Mouse (Mus musculus) spleen, adult 18-20 months (tissue): ENCODE results near the gene Plpp6.
A peak's percentile ranks its signal among the peaks of the same experiment; 100 is the strongest.

Experiments
- DNase-seq, 2 experiments: peaks; one replicate each; pipeline ENCODE4 v3.0.0; 2022; ENCODE audit warnings: mixed read lengths in 2 of 2

The Plpp6 gene

DNA sequence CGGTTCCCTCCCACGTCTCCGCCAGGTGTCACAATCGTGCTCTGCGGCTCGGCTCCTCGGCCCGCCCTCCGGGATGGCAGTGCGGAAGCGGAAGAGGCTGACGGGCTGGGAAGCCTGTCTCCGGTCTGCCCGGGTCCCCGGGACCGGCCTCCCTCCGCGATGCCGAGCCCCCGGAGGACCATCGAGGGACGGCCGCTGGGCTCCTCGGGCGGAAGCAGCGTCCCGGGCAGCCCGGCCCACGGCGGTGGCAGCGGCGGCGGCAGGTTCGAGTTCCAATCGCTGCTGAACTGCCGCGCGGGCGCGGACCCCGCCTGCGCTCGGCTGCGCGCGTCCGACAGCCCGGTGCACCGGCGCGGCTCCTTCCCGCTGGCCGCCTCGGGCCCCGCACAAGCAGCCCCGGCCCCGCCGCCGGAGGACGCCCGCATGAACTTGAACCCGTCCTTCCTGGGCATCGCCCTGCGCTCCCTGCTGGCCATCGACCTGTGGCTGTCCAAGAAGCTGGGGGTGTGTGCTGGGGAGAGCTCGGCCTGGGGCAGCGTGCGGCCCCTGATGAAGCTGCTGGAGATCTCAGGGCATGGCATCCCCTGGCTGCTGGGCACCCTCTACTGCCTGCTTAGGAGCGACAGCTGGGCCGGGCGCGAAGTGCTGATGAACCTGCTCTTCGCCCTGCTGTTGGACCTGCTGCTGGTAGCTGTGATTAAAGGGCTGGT is at the start of gene Plpp6:
Gene Plpp6, plus strand, starts transcription at position 112 of the 710 bp plus-strand sequence.
- DNase-seq = peak; percentile 73 to 76

GRCm38 (mm10) chr19:28914598-28914997 is 49.2 kb upstream of the Plpp6 start:
- DNase-seq = no peak

DNA sequence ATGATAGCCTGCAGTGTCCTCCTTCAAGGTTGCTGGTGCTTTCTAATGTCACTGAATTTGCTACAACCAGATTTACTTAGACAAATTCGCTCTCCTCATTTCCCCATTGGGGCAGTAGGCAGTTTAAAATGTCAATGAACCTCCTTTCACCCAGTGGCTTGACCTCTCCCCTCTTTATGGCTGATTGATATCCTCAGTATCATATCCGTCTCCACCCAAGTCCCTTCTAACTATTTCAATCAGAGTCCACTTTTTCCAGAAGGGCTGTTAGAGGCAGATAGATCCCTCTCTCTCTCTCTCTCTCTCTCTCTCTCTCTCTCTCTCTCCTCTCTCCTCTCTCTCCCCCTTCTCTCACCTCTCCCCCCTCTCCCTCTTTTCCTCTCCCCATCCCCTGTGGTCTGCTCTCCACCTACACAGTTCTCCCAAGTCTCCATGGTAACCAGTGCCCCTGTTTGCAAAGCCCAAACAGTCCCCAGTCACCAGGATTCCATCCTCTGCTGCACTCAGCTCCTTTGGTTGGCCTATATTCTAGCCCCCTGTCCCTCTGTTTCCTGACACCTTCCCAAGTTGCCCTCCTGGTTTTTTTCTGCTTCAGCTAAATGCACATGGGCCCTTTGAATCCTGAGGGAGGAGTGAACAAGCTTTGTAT is 48.0 kb upstream of the Plpp6 start:
- DNase-seq = no peak

- DNase-seq = no peak
Observed at GRCm38 (mm10) chr19:28916492-28916891, 47.3 kb upstream of the Plpp6 start.

GRCm38 (mm10) chr19:28917839-28918238 is 45.9 kb upstream of the Plpp6 start:
- no peak for DNase-seq

DNA sequence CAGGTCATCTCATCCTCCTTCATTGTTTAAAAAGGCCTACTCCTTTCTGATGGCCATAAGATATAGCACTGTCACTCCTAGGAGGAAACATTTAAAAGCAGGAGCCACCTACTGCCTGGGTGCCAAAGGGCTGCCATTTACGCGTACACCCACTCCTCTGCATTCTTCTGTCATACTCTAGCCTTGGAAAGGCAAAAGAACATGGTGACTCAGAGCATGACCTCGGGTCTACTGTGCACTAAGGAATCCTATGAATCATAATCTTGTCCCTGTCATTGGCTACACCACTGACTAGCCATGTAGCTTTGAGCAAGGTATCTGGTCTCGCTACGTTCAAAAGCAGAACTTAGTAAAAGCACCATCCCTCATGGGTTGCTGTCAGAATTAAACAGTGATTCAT is 37.4 kb upstream of the Plpp6 start:
- no peak for DNase-seq

DNA sequence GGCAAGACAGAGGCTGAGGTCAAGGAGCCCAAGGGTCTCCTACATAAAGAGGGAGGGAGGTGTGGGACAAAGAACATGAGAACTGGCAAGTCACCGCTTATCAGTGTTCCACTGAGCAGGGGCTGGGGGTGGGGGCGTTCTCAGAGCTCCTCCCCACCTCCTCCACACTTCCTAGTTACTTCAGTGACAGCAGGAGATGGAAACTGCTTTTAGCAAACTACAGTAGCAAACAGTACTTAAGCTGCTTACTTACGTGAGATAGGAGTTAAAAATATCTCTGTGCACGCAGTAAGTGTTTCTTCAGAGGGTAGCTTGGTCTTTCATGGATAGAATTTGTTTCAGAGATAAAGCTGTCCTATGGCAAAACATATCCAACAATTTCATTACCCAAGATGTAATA is 36.4 kb upstream of the Plpp6 start:
- DNase-seq = no peak

DNA sequence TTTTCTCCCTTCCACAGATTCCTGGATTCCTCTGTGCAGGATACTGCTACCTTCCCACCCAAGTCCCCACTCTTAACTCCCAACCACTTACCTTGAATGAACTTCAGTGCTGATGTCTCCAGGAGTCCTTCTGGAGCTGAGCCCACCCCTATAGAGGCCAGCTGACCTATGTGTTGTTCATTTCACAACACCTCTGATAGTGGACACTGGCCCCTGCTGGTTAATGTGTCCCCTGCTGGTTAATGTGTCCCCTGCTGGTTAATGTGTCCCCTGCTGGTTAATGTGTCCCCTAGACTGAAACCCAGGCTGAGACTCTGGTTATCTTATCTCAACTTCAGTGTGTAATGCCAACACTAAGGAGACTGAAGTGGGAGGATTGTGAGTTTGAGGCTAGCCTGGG is 34.7 kb upstream of the Plpp6 start:
- DNase-seq = no peak

DNA sequence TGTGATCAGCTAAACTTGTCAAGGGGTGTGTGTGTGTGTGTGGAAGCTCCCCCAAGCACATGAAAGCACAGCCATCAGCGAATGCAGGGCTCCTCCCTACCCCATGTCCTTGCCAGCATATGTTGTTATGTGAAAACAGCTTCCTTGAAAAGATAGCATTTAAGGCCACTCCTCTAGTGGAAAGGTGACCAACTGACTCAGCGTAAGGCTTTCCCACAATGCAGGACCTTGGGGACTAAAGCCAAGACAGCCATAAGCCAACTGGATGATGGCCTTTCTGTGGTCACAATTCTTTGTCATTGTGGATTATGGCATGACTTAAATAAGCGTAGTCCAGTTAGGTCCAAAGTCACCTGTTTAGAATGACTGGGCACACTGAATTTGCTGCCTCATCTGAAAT is 28.9 kb upstream of the Plpp6 start:
- no peak for DNase-seq

GRCm38 (mm10) chr19:28940135-28940874 is 23.4 kb upstream of the Plpp6 start:
- DNase-seq = no peak

GRCm38 (mm10) chr19:28941271-28941670 is 22.5 kb upstream of the Plpp6 start:
- no peak for DNase-seq

DNA sequence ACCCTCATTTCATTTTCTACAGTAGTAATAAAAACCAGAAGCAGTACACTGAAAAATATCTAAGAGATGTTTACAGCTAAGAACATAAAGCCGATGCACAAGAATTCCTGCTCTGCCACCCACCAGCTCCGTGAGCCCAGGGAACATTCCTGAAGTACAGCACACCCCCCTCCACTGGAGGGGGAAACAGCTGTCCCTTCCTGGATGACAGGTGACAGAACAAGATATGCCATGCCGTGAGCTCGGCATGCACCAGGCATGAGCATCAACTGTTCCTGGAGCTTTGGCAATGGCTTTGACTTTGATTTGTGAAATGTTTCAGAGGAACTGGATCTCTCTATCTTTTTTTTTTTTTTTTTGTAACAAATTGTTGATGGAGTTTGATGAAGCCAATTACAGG is 17.0 kb upstream of the Plpp6 start:
- DNase-seq = no peak

GRCm38 (mm10) chr19:28947311-28947710 is 16.4 kb upstream of the Plpp6 start:
- no peak for DNase-seq

- no peak for DNase-seq
Observed at GRCm38 (mm10) chr19:28951251-28951650, 12.5 kb upstream of the Plpp6 start.

- no peak for DNase-seq
Observed at GRCm38 (mm10) chr19:28963113-28963512, 640 bp upstream of the Plpp6 start.

- no peak for DNase-seq
Observed at GRCm38 (mm10) chr19:28963513-28963841, 276 bp upstream of the Plpp6 start.

- no peak for DNase-seq
Observed at GRCm38 (mm10) chr19:28964552-28964903, 775 bp downstream of the Plpp6 start.

DNA sequence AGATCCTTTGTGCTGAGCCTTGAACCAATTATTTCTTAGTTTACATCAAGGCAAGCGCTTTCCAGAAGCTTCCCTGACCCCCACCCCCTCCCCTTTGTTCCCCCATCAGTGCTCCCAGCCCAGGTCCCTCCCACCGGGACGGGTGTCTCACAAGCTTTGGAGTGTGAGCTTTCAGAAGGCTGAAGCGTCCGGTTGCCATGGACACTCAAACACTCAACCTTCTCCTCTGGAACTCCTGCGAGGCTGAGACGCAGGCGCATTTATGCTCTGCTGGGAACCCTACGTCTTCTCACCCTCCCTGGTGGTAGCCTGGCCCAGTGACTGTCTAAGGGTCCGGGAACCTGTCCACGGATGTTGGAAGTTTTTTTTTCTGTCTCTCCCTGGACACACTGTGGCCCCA is 3.9 kb downstream of the Plpp6 start, which contains the start of gene 4430402I18Rik:
Gene 4430402I18Rik, minus strand, starts transcription at position 149 of the 400 bp plus-strand sequence.
- no peak for DNase-seq

GRCm38 (mm10) chr19:28968178-28968577 is 4.4 kb downstream of the Plpp6 start:
- no peak for DNase-seq

GRCm38 (mm10) chr19:28969231-28969630 is 5.5 kb downstream of the Plpp6 start:
- DNase-seq = no peak

DNA sequence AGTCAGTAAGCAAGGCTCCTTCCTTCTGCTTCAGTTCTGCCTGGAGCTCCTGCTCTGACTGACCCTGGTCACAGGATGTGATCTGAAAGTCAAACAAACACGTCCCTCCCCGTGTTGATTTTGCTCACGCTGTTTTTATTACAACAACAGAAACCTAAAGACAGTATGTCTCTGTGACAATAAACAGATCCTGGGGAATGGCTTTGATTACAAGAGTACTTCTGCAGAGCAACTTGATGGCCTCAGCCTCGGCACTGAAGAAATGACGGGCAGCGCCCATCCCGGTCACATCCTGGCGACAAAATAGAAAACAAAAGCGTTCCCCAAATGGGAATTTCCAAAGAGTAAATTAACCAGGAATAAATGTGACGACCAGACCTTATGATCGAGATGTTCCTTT is 6.5 kb downstream of the Plpp6 start:
- DNase-seq = no peak

DNA sequence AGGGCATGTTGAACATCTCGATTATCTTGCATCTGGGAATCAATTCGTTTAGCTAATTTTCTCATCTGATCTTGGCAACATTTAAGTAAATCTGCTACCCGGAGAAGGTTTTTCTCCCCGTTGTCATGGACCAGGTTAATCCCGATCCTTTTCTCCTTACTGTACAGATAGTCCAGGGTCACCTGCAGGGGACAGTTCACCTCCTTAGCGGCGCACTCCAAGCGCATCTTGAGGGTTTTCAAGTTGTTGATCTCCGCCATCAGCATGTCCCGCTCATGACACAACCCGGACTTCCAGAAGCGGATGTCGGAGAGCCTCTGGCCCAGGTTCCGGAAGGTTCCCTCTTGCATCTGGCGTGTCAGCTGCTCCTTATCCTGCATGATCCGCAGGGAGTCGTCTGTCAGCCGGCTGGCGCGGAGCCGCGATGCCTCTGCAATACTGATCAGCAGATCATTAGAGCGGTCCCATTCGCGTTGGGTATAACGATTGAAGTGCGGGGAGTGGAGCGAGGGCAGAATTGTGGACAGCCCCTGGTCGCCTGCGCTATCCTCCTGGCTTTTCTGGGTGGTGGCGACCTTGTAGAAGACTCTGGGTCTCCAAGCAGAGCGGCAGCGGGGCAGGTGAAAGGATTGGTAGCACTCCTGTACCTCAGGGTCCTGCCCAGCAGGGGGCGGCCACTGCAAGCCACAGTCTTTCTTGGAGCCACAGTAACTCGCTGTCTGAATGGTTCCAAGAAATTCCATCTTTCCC is 11.3 kb downstream of the Plpp6 start:
- peak; percentile 55 to 84 for DNase-seq

GRCm38 (mm10) chr19:28982617-28983016 is 18.9 kb downstream of the Plpp6 start:
- DNase-seq = no peak
